Mouse (Mus musculus): ENCODE measurements around the gene Hamp. TPM values are rescaled to one million over a fixed set of nuclear protein-coding genes. Genes with fewer than 3 reads are reported as not detected.

Hamp gene
- total RNA-seq (2015; ENCODE audit: low replicate concordance) (not detected in 2 replicates), total RNA-seq (2017; ENCODE audit: low replicate concordance) (not detected in 2 replicates)

- ATAC-seq (replicated peaks; ENCODE audit: low FRiP score, poor library complexity, severe bottlenecking) = no peak
Measured at GRCm38 (mm10) chr7:30943909-30944635, at the start of gene Hamp. Gene Hamp (minus strand): TSS chr7:30944032.

- no peak for ATAC-seq (replicated peaks; ENCODE audit: low FRiP score, poor library complexity, severe bottlenecking)
Measured at GRCm38 (mm10) chr7:30992148-30992547, 48.3 kb upstream of the Hamp start.

- ATAC-seq (replicated peaks; ENCODE audit: low FRiP score, poor library complexity, severe bottlenecking) = no peak
Measured at GRCm38 (mm10) chr7:30988519-30989162, 44.8 kb upstream of the Hamp start.

GRCm38 (mm10) chr7:30985357-30985756, 41.5 kb upstream of the Hamp start:
- no peak for ATAC-seq (replicated peaks; ENCODE audit: low FRiP score, poor library complexity, severe bottlenecking)

- no peak for ATAC-seq (replicated peaks; ENCODE audit: low FRiP score, poor library complexity, severe bottlenecking)
Measured at GRCm38 (mm10) chr7:30981703-30982102, 37.9 kb upstream of the Hamp start.

- peak; percentile 96 for ATAC-seq (replicated peaks; ENCODE audit: low FRiP score, poor library complexity, severe bottlenecking)
Measured at GRCm38 (mm10) chr7:30973501-30974289, 29.9 kb upstream of the Hamp start, which contains the start of gene Fam187b. Gene Fam187b (plus strand): TSS chr7:30973790.

- no peak for ATAC-seq (replicated peaks; ENCODE audit: low FRiP score, poor library complexity, severe bottlenecking)
Measured at GRCm38 (mm10) chr7:30973251-30973500, 29.3 kb upstream of the Hamp start, which contains the start of gene Lsr. Gene Lsr (minus strand): TSS chr7:30973464.

GRCm38 (mm10) chr7:30972426-30973250, 28.8 kb upstream of the Hamp start:
- no peak for ATAC-seq (replicated peaks; ENCODE audit: low FRiP score, poor library complexity, severe bottlenecking)

- no peak for ATAC-seq (replicated peaks; ENCODE audit: low FRiP score, poor library complexity, severe bottlenecking)
Measured at GRCm38 (mm10) chr7:30971901-30972300, 28.1 kb upstream of the Hamp start.

- ATAC-seq (replicated peaks; ENCODE audit: low FRiP score, poor library complexity, severe bottlenecking) = no peak
Measured at GRCm38 (mm10) chr7:30969174-30969573, 25.3 kb upstream of the Hamp start.

GRCm38 (mm10) chr7:30968611-30969010, 24.8 kb upstream of the Hamp start:
- no peak for ATAC-seq (replicated peaks; ENCODE audit: low FRiP score, poor library complexity, severe bottlenecking)

- no peak for ATAC-seq (replicated peaks; ENCODE audit: low FRiP score, poor library complexity, severe bottlenecking)
Measured at GRCm38 (mm10) chr7:30966657-30967056, 22.8 kb upstream of the Hamp start.

- no peak for ATAC-seq (replicated peaks; ENCODE audit: low FRiP score, poor library complexity, severe bottlenecking)
Measured at GRCm38 (mm10) chr7:30965677-30966076, 21.8 kb upstream of the Hamp start.

- ATAC-seq (replicated peaks; ENCODE audit: low FRiP score, poor library complexity, severe bottlenecking) = no peak
Measured at GRCm38 (mm10) chr7:30964366-30964765, 20.5 kb upstream of the Hamp start.

- ATAC-seq (replicated peaks; ENCODE audit: low FRiP score, poor library complexity, severe bottlenecking) = no peak
Measured at GRCm38 (mm10) chr7:30962862-30963261, 19.0 kb upstream of the Hamp start.

GRCm38 (mm10) chr7:30959786-30960349, 16.0 kb upstream of the Hamp start:
- no peak for ATAC-seq (replicated peaks; ENCODE audit: low FRiP score, poor library complexity, severe bottlenecking)

GRCm38 (mm10) chr7:30958866-30959487, 15.1 kb upstream of the Hamp start:
- no peak for ATAC-seq (replicated peaks; ENCODE audit: low FRiP score, poor library complexity, severe bottlenecking)

- ATAC-seq (replicated peaks; ENCODE audit: low FRiP score, poor library complexity, severe bottlenecking) = no peak
Measured at GRCm38 (mm10) chr7:30958109-30958865, 14.5 kb upstream of the Hamp start.
